Mouse (Mus musculus) thymus, postnatal 25 days (tissue): Measurements from ENCODE around the gene Bckdha.

ENCODE experiments used
- DNase-seq: peaks from one replicate; pipeline ENCODE4 v3.0.0; 2022

Bckdha gene

GRCm38 (mm10) chr7:25658657-25659472 is at the start of gene Bckdha, which contains the start of gene Exosc5:
Bckdha (minus strand) TSS chr7:25658981.
Exosc5 (plus strand) TSS chr7:25659164.
- DNase-seq: peak; percentile 99

DNA sequence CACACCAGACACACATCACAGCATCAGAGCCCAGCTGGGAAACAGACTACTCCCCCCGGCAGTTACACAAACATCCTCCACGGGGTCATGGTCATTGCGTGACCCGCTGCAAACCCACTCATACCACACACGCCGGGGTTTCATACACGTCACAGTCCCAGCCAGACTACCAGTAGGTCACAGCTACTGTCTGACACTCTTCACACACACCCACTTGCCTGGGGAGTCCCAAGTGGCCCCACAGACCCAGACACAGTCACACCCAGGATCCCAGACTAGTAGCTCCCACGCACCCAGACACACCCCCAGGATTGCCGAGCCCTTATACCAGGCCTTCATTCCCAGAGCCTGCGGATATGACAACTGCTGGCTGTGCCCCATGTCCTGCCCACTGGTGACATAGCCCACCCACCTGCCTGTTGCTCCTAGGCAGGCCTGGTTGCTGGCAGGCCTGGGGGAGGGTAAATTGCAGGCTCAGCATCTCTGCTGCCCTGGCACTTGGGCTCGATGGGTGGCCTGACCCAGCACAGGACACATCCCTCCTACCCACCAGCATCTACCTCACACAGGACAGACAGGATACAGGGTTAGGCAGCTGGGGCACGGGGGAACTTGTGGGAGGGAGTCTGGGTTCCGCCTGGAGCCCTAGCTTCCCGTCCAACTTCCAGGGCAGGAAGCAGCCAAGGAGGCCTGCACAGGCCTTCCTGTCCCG is 49.0 kb upstream of the Bckdha start:
- DNase-seq: no peak

GRCm38 (mm10) chr7:25706578-25707170 is 47.9 kb upstream of the Bckdha start:
- DNase-seq: no peak

DNA sequence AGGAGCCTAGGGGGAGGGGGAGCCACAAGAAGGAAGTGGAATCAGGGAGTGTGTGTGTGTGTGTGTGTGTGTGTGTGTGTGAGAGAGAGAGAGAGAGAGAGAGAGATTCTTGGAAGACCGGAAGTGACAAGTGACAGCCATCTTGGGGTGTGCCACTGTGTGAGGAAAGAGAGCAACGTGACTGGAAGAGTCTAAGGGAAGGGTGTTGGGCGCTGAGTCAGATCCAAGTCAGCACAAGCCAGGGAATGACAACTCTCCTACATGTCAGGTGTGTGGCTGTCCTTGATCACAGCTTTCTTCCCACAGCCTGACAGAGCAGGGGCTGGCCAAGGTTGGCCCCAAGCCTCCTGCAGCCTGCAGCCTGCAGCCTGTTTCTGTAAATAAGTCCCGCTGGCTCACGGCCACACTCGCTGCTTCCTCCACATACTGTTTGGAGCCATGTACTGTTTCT is 47.0 kb upstream of the Bckdha start:
- DNase-seq: no peak

DNA sequence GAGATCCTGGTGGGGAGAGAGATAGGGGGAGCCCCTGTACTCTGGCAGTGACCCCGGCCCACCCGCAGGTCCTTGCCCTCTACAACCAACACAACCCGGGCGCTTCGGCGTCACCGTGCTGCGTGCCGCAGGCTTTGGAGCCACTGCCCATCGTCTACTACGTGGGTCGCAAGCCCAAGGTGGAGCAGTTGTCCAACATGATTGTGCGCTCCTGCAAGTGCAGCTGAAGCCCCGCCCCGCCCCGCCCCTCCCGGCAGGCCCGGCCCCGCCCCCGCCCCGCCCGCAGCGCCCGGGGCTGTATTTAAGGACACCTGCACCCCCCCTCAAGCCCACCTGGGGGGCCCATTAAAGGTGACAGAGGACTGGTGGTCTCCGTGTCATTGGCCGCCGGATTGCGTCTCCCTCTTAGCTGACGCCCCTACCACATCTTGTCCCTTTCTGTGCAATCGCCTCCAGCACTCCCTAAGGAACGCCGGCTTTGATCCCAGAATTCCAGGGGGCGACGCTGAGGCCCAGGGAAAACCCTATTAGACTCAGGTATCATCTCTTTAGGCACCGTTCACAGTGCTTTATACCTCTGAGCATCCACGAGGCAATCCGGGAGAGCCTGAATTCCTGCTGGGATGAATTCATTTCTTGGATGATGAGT is 46.1 kb upstream of the Bckdha start:
- no peak for DNase-seq

- no peak for DNase-seq
Measured at GRCm38 (mm10) chr7:25703793-25704494, 45.2 kb upstream of the Bckdha start.

DNA sequence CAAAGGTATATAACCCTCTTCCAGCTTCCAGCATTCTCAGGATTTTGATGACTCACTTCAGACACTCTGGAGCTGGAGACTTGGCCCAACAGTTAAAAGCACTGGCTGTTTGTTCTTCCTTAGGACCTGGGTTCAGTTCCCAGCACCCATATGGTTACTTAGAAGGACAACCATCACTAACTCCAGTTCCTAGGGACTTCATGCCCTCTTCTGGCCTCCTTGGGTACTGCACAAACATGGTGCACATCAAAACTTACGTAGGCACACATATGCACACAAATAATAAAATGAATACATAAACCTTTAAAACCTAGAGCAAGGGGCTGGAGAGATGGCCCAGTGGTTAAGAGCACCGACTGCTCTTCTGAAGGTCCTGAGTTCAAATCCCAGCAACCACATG is 43.6 kb upstream of the Bckdha start:
- no peak for DNase-seq

DNA sequence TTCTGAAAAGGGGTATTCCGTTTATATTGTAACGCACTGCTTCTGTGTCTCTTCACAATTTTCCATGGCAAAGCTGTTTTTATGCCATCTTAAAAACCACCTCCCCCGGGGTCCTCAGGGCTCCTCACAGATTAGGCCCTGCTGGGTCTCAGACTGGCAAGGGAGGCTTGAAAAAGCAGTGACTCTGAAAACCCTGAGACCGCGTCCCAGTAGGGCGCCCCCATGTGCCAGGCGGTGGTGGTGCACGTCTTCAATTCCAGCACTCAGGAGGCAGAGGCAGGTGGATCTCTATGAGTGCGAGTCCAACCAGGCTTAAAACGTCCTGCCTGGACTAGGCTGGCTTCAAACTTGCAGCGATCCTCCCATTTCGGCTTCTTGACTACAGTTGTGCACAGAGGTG is 42.0 kb upstream of the Bckdha start:
- DNase-seq: no peak

DNA sequence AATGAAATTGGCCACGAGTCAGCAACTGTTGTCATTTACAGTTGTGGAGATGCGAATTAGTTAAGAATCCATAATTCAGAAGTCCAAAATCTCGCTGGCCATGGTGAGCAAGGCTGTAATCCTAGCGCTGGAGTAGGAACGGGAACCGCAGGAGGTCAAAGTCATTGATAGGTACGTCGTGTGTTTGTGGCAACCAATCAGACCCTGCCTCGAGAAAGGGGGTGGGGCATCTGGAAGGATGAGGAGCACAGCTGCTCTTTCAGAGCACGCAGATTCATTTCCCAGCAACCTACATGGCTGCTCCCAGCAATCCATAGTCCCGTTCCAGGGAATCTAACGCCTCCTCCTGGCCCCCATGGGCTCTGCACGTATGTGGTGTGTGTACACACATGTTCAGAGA is 41.1 kb upstream of the Bckdha start:
- DNase-seq: no peak

DNA sequence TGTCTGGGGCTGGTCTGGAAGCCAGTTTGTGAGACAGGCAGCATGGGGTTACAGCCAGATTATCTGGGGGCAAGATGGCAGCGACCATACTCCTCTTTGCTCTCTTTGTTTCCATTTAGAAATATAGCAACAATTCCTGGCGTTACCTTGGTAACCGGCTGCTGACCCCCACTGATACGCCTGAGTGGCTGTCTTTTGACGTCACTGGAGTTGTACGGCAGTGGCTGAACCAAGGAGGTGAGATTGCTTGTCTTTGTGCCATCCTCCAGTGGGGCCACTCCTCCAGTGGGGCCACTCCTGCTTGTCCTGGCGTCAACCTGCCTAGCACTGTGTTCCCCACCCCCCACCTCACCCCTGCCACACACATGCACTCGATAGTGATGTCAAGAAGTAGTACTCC is 35.3 kb upstream of the Bckdha start:
- no peak for DNase-seq

DNA sequence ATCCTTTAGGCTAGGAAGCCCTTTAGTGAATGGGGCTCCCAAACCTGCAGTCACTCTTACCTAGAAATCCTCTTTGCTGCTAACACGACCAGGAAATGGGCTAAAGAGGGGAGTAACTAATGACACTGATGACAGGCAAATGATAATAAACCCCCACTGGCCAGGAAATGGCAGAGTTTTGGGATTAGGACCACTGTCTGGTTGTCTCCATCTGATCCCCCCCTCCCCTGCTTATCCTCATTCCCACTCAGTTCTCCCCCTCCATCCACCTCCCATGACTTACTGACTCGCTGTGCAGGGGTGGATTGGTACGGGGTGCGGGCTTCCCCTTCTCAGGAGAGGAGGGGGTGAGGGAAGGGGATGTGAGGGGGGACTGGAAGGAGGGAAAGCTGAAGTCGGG is 31.3 kb upstream of the Bckdha start:
- DNase-seq: no peak

DNA sequence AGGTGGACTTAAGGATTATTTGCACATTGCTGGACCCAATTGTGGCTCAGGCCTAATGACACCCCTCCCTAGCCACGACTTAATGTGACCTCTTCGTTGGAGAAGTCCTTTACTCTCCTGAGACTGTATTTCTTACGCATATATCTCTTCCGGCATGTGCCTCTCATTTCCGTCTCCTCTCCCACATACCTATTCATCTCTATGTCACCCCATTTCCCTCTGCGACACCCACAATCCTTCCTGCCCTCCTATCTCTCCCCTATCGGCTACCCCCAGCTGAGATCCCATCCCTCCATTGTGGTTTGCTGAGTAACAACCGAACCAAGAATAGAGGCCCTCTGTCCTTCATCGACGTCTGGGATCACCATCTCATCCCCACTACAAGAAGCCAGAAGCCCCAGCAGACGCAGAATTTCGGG is 30.8 kb upstream of the Bckdha start:
- DNase-seq: no peak

- DNase-seq: peak; percentile 81
Measured at GRCm38 (mm10) chr7:25688810-25689586, 30.2 kb upstream of the Bckdha start.

DNA sequence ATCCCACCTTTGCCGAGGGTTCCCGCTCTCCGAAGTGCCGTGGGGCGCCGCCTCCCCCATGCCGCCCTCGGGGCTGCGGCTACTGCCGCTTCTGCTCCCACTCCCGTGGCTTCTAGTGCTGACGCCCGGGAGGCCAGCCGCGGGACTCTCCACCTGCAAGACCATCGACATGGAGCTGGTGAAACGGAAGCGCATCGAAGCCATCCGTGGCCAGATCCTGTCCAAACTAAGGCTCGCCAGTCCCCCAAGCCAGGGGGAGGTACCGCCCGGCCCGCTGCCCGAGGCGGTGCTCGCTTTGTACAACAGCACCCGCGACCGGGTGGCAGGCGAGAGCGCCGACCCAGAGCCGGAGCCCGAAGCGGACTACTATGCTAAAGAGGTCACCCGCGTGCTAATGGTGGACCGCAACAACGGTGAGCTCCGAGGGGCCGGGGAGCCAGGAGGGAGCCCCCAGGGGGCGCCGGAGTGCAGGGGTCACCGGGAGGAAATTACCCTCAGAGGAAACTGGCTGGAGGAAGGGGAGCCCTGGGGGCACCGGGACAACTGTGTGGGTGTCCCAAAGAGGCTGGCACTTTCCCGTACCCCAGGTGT is 29.1 kb upstream of the Bckdha start:
- peak; percentile 84 for DNase-seq

DNA sequence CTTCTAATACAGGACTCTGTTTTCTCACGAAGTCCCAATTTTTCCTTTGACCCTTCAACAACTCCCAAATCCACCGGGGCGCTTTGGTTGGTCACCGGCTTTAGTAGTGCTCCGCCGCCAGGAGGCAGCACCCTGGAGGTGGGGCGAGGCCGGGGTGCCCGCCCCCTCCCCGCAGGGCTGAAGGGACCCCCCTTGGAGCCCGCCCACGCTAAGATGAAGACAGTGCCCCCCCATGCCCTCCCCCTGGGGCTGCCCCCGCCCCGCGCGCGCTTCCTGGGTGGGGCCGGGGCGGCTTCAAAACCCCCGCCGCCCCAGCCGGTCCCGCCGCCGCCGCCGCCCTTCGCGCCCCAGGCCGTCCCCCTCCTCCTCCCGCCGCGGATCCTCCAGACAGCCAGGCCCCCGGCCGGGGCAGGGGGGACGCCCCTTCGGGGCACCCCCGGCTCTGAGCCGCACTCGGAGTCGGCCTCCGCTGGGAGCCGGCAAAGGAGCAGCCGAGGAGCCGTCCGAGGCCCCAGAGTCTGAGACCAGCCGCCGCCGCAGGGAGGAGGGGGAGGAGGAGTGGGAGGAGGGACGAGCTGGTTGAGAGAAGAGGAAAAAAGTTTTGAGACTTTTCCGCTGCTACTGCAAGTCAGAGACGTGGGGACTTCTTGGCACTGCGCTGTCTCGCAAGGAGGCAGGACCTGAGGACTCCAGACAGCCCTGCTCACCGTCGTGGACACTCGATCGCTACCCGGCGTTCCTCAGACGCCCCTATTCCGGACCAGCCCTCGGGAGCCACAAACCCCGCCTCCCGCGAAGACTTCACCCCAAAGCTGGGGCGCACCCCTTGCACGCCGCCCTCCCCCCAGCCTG is 28.1 kb upstream of the Bckdha start, which contains the start of gene Tgfb1:
Gene Tgfb1, plus strand, starts transcription at position 323 of the 852 bp plus-strand sequence.
- DNase-seq: peak; percentile 92

DNA sequence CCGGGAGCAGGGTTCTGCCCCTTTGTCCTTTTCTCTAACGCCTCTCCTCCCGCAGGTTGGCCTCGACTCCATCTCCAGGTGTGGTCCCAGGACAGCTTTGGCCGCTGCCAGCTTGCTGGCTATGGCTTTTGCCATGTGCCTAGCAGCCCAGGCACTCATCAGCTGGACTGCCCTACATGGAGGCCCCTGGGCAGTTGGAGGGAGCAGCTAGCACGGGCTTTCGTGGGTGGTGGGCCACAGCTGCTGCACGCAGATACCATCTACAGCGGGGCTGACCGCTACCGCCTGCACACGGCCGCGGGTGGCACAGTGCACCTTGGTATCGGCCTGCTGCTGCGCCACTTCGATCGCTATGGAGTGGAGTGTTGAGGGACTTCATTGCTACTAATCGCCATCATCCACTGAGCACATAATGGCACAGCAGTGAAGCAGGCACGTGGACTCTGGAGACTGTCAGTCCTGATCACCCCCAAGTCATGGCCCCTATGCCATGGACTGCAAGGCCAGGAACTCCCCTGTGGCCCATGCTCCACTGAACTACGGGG is 27.2 kb upstream of the Bckdha start:
- no peak for DNase-seq

GRCm38 (mm10) chr7:25684659-25685058 is 25.9 kb upstream of the Bckdha start:
- DNase-seq: no peak

GRCm38 (mm10) chr7:25683474-25684180 is 24.8 kb upstream of the Bckdha start:
- peak; percentile 71 for DNase-seq
